Mouse (Mus musculus): ENCODE results near the gene E130114P18Rik. TPM values are rescaled to one million over a fixed set of nuclear protein-coding genes. Genes with fewer than 3 reads are reported as not detected.

E130114P18Rik gene
- not detected in 2 replicates for polyA plus RNA-seq (2012)

DNA sequence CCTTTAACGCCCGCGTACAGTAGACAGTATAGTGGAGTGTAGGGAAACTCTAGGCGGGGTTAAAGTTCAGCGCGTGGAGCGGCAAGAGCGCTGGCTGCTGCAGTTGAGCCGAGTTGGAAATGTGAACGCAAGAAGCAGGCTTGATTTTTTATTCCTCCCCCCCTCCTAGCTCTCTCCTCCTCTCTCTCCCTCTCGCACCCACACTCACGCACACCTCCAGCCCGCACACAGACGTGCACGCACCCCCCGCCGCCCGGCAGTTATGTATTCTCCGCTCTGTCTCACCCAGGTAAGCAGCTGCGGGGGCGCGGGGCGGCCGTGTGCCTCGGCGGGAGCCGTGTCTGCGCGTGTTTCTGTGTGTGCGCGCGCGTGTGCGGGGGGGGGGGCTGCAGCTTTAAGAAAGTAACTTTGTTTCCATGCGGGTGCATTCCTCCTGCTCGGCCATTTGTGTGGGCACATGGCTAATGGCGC, at the start of gene E130114P18Rik:
Gene E130114P18Rik, minus strand, starts transcription at position 373 of the 471 bp plus-strand sequence.
- no peak for TF ChIP-seq GATA1 (IDR thresholded peaks at IDR 0.05; ENCODE audit: low read length)

- TF ChIP-seq GATA1 (IDR thresholded peaks at IDR 0.05; ENCODE audit: low read length): no peak
Measured at GRCm38 (mm10) chr4:97827115-97827514, 49.2 kb upstream of the E130114P18Rik start.

GRCm38 (mm10) chr4:97825841-97826240, 48.0 kb upstream of the E130114P18Rik start:
- TF ChIP-seq GATA1 (IDR thresholded peaks at IDR 0.05; ENCODE audit: low read length): no peak

DNA sequence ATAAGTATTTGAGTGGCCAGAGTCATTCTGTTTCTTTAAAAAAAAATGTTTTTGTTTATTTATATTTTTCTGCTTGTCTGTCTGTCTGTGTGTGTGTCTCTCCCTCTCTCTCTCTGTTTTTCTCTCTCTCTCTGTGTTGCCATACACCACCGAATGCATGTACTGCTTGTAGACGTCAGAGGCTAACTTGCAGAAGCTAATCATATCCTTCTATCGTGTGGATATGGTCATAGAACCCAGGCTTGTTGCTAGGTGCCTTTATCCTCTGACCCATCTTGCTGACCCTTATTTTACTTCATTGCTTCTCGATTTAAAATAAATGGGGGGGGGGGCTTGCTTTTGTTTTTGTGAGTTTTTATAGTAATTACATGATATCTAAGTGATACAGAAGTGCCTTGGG, 47.6 kb upstream of the E130114P18Rik start:
- TF ChIP-seq GATA1 (IDR thresholded peaks at IDR 0.05; ENCODE audit: low read length): no peak

- TF ChIP-seq GATA1 (IDR thresholded peaks at IDR 0.05; ENCODE audit: low read length): no peak
Measured at GRCm38 (mm10) chr4:97824451-97824850, 46.6 kb upstream of the E130114P18Rik start.

DNA sequence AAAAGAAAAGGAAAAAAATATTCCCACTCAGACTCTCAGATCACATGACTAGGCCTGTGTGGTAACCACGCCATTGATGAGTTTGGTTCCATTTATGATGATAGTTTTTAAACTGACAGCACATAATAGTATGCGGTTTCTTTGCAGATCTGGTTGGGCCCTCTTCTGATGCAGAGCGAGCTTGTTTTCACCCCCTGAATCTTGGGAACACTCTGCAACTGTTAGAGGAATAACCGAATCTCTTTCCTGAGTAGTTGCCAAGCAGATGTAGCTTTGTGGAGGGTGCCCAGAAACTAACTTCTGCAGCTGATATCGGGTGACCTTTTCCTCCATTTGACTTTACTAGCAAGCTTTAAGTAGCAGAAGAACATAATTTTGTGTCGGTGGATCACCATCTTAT, 45.6 kb upstream of the E130114P18Rik start:
- TF ChIP-seq GATA1 (IDR thresholded peaks at IDR 0.05; ENCODE audit: low read length): no peak

GRCm38 (mm10) chr4:97821556-97822251, 43.8 kb upstream of the E130114P18Rik start:
- no peak for TF ChIP-seq GATA1 (IDR thresholded peaks at IDR 0.05; ENCODE audit: low read length)

DNA sequence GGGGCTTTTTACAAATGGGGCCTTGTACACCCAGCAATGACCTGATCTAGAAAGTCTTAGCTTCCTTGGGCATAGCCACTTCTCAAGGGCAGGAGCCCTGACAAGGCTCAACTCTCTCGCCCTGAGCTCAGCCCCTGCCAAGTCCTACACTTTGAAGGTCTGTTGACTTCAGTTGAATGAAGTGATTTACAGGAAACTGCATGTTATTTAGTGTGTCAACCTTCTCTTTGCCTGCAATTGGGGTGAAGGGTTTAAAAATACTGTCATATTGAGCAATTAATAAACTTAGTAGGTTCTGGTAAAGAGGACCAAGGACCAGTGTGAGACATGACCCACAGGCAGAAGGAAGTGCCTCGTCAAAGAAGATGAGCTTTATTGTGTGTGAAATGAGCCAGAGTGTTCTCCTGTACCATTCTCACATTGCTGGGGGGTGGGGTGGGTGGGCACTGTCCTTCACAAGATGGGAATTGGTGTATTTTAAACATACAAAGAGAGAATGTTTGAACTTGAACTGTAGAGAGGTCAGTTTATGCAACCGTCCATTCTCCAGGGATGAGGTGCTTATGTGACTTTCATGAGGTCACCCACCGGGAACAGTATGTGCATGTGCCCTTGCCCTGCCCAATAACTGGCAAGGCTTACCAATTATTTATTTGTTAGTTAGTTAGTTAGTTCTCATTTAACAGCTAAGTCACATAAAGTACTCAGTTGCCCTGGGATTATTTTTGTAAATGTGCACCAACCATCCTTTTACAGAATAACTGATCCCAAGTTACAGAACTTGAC, 42.8 kb upstream of the E130114P18Rik start:
- no peak for TF ChIP-seq GATA1 (IDR thresholded peaks at IDR 0.05; ENCODE audit: low read length)

DNA sequence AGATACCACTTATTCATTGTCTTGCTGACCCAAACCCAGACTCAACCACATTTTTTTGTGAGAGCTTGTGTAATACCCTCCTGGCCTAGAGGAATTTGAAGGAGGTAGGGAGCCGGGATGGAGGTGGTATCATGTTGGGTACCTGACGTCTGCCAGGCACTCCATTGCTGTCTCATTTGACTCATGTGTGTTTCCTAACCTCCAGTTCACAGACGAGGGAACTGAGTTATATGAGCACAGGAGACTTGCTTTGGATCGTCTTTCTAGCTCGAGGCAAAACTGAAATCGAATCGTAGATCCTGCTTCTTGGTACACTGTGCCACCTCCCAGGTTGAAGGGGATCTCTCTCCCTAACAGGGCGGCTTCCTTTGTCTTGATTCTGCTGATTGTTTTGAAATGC, 41.2 kb upstream of the E130114P18Rik start:
- no peak for TF ChIP-seq GATA1 (IDR thresholded peaks at IDR 0.05; ENCODE audit: low read length)

DNA sequence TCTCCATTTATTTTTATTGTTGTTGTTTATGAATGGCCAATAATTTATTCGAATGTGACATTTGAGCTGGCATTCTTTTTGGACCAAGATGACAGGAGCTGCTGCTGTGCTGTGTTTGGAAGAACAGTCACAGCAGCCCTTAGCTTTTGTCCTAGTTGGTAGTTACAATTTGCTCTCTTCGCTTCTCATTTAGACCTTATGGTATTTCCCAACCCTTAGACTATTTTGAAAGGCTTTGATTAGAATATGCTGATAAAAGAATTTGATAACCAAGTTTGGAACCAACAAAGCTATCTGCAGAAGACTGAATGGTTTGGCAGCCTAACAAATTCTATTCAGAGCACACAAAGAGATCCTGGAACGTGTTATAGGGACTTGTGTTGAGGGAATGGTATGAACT, 40.6 kb upstream of the E130114P18Rik start:
- no peak for TF ChIP-seq GATA1 (IDR thresholded peaks at IDR 0.05; ENCODE audit: low read length)

DNA sequence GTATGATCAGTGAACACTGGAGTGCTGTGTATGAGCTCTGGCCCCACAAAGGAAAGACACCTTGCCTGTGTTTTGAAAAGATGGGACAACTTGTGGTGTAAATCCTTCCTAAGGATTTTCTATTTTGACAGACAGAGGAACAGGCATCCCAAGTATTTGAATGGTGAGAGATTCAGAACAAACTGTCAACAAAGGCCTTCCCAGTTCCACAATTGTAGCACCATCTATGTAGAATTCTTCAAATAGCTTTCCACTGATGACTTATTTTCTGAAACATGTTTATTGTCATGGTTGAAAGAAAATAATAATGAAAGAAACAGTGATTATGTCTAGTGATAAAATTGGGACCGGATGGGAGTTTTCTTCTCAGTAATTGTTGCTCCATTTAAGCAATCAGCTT, 39.9 kb upstream of the E130114P18Rik start:
- TF ChIP-seq GATA1 (IDR thresholded peaks at IDR 0.05; ENCODE audit: low read length): no peak

- no peak for TF ChIP-seq GATA1 (IDR thresholded peaks at IDR 0.05; ENCODE audit: low read length)
Measured at GRCm38 (mm10) chr4:97816753-97817152, 38.9 kb upstream of the E130114P18Rik start.

DNA sequence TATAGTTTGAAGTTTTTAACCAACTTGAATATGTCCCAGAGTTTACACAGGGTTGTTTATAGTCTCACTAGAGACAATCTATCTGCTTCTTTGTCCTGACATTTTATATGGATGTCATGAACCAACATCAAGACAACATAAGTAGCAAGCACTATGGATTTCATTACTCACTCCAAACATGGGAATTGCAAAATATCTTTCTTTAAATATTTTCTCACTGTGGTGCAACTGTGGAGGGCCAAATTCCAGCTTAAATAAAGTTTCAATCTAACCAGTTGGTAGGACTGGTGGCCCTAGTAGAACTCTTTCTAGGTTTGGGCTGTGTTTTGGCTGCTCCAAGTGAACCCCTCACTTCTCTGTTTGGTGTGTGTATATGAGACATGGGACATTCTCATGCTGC, 38.1 kb upstream of the E130114P18Rik start:
- no peak for TF ChIP-seq GATA1 (IDR thresholded peaks at IDR 0.05; ENCODE audit: low read length)

GRCm38 (mm10) chr4:97814515-97814914, 36.6 kb upstream of the E130114P18Rik start:
- TF ChIP-seq GATA1 (IDR thresholded peaks at IDR 0.05; ENCODE audit: low read length): no peak

GRCm38 (mm10) chr4:97813996-97814395, 36.1 kb upstream of the E130114P18Rik start:
- TF ChIP-seq GATA1 (IDR thresholded peaks at IDR 0.05; ENCODE audit: low read length): no peak

DNA sequence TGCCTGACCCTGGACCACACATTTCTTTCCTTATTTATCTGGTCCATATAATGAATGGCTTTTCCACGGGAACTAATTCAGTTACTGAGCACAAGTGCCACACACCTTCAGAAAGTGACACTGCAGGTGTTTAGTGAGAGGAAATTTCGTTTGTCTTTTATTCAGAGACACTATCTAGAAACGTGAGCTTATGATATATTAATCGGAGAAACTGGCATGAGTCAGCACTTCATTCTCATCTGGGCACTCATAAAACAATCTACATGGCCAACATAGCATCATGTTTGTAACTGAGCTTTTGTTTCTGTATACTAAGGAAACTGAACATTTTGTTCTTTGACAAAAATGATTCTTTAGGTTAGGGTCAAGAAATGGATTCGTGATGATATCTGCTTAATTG, 35.2 kb upstream of the E130114P18Rik start:
- TF ChIP-seq GATA1 (IDR thresholded peaks at IDR 0.05; ENCODE audit: low read length): no peak
